31 mouse cellular contexts compared by ENCODE assay signal in the genomic region with DNA sequence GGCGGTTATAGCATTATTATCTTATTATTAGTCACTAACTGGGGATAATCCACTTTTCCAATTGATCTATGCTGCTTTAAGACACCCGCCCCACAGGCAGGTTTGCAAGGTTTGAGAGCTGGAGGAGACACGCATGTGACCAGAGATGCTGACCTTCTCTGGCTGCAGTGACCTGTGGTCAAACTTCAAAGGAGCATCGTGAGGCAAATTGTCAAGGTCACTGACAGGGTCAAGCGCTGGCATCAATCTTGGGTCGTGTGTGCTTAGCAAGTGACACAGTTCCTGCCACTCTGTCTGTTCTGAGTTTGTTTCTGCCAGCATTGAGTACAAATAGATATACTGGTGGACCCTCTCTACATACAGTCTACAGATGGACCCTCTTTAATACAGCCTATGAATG. TPM values are rescaled to one million over a fixed set of nuclear protein-coding genes. Genes with fewer than 3 reads are reported as not detected.
DNase-seq lines count a peak whose midpoint lies in the region; ATAC-seq and TF ChIP-seq lines count a peak whose summit lies in the region.
"Had no signal": no experiment of that assay in that cellular context is flagged by ENCODE, and none has a peak within 500 bp of the region (broad histone marks: within the 10 kb centered on the region; RNA-seq: fewer than 3 reads in every experiment).

No protein-coding gene starts in this region.

- H3K9ac ChIP-seq in hindbrain, embryonic 11.5 days (ENCODE audit: low read depth, low read length) = no peak overlapping the region
- H3K9ac ChIP-seq: embryonic facial prominence, embryonic 12.5 days; embryonic facial prominence, embryonic 15.5 days; forebrain, postnatal 0 days; heart, embryonic 12.5 days; heart, embryonic 15.5 days; hindbrain, embryonic 13.5 days; intestine, embryonic 15.5 days had no signal

- no peak overlapping the region for H3K4me2 ChIP-seq in hindbrain, embryonic 11.5 days (replicated peaks; ENCODE audit: low read depth, low read length)
- H3K4me2 ChIP-seq: embryonic facial prominence, embryonic 12.5 days; embryonic facial prominence, embryonic 15.5 days; heart, embryonic 12.5 days; heart, embryonic 15.5 days; hindbrain, embryonic 13.5 days; intestine, embryonic 15.5 days had no signal

- H3K4me1 ChIP-seq in hindbrain, embryonic 11.5 days (replicated peaks; ENCODE audit: control insufficient read depth, insufficient read depth, low read length) = 0 out of 2 replicates have a peak, but pooled peaks cover 3% of the 10 kb centered on the region
- H3K4me1 ChIP-seq: embryonic facial prominence, embryonic 12.5 days; embryonic facial prominence, embryonic 15.5 days; heart, embryonic 12.5 days; heart, embryonic 15.5 days; intestine, embryonic 15.5 days had no signal

- no peaks in the 10 kb centered on the region for H3K36me3 ChIP-seq in hindbrain, embryonic 11.5 days (ENCODE audit: control insufficient read depth, insufficient read depth, low read length)
- H3K36me3 ChIP-seq: embryonic facial prominence, embryonic 12.5 days; embryonic facial prominence, embryonic 15.5 days; heart, embryonic 12.5 days; heart, embryonic 15.5 days; hindbrain, embryonic 13.5 days; intestine, embryonic 15.5 days had no signal

- no peak overlapping the region for H3K27ac ChIP-seq in left cerebral cortex, adult 2 months
- no peak overlapping the region for H3K27ac ChIP-seq in hindbrain, embryonic 11.5 days (ENCODE audit: low read depth, low read length)
- H3K27ac ChIP-seq: embryonic facial prominence, embryonic 12.5 days; embryonic facial prominence, embryonic 15.5 days; gastrocnemius, adult 2 months; heart, embryonic 15.5 days; hindbrain, embryonic 13.5 days; intestine, embryonic 15.5 days had no signal

- no peak for TF ChIP-seq CTCF in left cerebral cortex, adult 2 months (IDR thresholded peaks at IDR 0.05)

- H3K4me3 ChIP-seq in left cerebral cortex, adult 2 months = no peak overlapping the region
- no peak overlapping the region for H3K4me3 ChIP-seq in hindbrain, embryonic 11.5 days (ENCODE audit: low read depth, low read length)
- H3K4me3 ChIP-seq: embryonic facial prominence, embryonic 12.5 days; embryonic facial prominence, embryonic 15.5 days; gastrocnemius, adult 2 months; heart, embryonic 12.5 days; heart, embryonic 15.5 days; hindbrain, embryonic 13.5 days; intestine, embryonic 15.5 days had no signal

- H3K27me3 ChIP-seq in hindbrain, embryonic 11.5 days (ENCODE audit: control insufficient read depth, insufficient read depth, low read length) = no peaks in the 10 kb centered on the region
- H3K27me3 ChIP-seq: embryonic facial prominence, embryonic 12.5 days; embryonic facial prominence, embryonic 15.5 days; heart, embryonic 12.5 days; heart, embryonic 15.5 days; intestine, embryonic 15.5 days had no signal

- 30% methylated on average over 6 of the region's 6 CpGs for WGBS in hindbrain, embryonic 11.5 days

- no peak for ATAC-seq in hindbrain, embryonic 11.5 days (ENCODE audit: low FRiP score)
- ATAC-seq: activated CD4-positive, CD25-positive, alpha-beta regulatory T cell, adult 4 months; CD4-positive, CD25-positive, alpha-beta regulatory T cell, adult 4 months; forebrain, embryonic 14.5 days; forebrain, postnatal 0 days; hindbrain, embryonic 16.5 days; intestine, embryonic 15.5 days had no signal

- H3K9me3 ChIP-seq in hindbrain, embryonic 11.5 days (ENCODE audit: control insufficient read depth, low read length) = no peaks in the 10 kb centered on the region
- H3K9me3 ChIP-seq: embryonic facial prominence, embryonic 12.5 days; embryonic facial prominence, embryonic 15.5 days; heart, embryonic 12.5 days; heart, embryonic 15.5 days; hindbrain, embryonic 13.5 days; intestine, embryonic 15.5 days had no signal

- peak; percentile 13 for DNase-seq in adrenal gland, postnatal 14 days
- DNase-seq in adrenal gland, postnatal 36 days = no peak
- peak; percentile 85 for DNase-seq in embryo, embryonic 10 days (ENCODE audit: low spot score)
- peak; percentile 79 for DNase-seq in embryo, embryonic 10.5 days (ENCODE audit: low spot score)
- DNase-seq in mesoderm, embryonic 11.5 days (ENCODE audit: low read depth, low spot score) = peak; percentile 58
- DNase-seq in left cerebral cortex, adult 2 months (ENCODE audit: extremely low spot score in 1 of 2, low spot score in 2 of 2) = no peak
- no peak for DNase-seq in hindbrain, embryonic 11.5 days (ENCODE audit: low spot score)
- DNase-seq: adrenal gland, adult 8-10 months; cerebellum, adult 18-20 months; cerebellum, adult 9-10 months; cerebellum, postnatal 14 days; forebrain, postnatal 0 days; gastrocnemius, adult 2 months; gastrocnemius, postnatal 25 days; heart, adult 18-20 months; heart, postnatal 10 days; heart, postnatal 36 days; kidney, adult 11 months; kidney, adult 8-10 months had no signal

- intact Hi-C loops in left cerebral cortex, adult 2 months (cut with DNase I) = no loop called here

RNA-seq across cellular contexts. Expression of a gene that starts 14.8 kb away (rescaled TPM):
- total RNA-seq in adrenal gland, postnatal 14 days (2021) = 0.26 and 0.60 TPM in 2 replicates
- under 1 TPM; 0.20 to 0.26 TPM for total RNA-seq in adrenal gland, postnatal 36 days (2021)
- 10 to 100 TPM; 57.5 to 60.8 TPM for total RNA-seq in left cerebral cortex, adult 2 months (2021)
- 1.8 and 2.4 TPM in 2 replicates for polyA plus RNA-seq in hindbrain, embryonic 11.5 days (2014; fragmentation: Nextera tagmentation; extraction: Ambion mirVana)
- total RNA-seq: gastrocnemius, adult 2 months; gastrocnemius, postnatal 25 days; heart, adult 18-20 months; heart, postnatal 10 days; heart, postnatal 36 days; MEL had no signal
- polyA plus RNA-seq: CD4-positive, CD25-positive, alpha-beta regulatory T cell, adult 4 months; gonadal fat pad, adult 2 months; heart, embryonic 12.5 days; heart, embryonic 15.5 days had no signal

RNA-seq across cellular contexts. Expression of a gene that starts 39.3 kb away (rescaled TPM):
- 17.2 and 18.4 TPM in 2 replicates for total RNA-seq in adrenal gland, postnatal 14 days (2021)
- 10 to 100 TPM; 16.0 to 18.8 TPM for total RNA-seq in adrenal gland, postnatal 36 days (2021)
- total RNA-seq in left cerebral cortex, adult 2 months (2021) = 10 to 100 TPM; 31.4 to 32.2 TPM
- polyA plus RNA-seq in hindbrain, embryonic 11.5 days (2014; fragmentation: Nextera tagmentation; extraction: Ambion mirVana) = 128 and 135 TPM in 2 replicates

Comparison
In these comparisons a context has a peak if more than half of its experiments do, and no peak if none do; other contexts are left out.
1. DNase-seq: peak in adrenal gland, postnatal 14 days (single experiment), embryo, embryonic 10 days (single experiment), embryo, embryonic 10.5 days (single experiment) and mesoderm, embryonic 11.5 days (single experiment); none in adrenal gland, postnatal 36 days (0 of 2), left cerebral cortex, adult 2 months (0 of 2) and hindbrain, embryonic 11.5 days (single experiment).
2. RNA of a gene that starts 14.8 kb away (total RNA-seq): 57.5 to 60.8 TPM in left cerebral cortex, adult 2 months; 0.20 to 0.26 TPM in adrenal gland, postnatal 36 days and 0.26 to 0.60 TPM in adrenal gland, postnatal 14 days; every median in the first group is over 10 times any median in the second.